Mouse (Mus musculus): ENCODE measurements around the gene Rab7b.

DNA sequence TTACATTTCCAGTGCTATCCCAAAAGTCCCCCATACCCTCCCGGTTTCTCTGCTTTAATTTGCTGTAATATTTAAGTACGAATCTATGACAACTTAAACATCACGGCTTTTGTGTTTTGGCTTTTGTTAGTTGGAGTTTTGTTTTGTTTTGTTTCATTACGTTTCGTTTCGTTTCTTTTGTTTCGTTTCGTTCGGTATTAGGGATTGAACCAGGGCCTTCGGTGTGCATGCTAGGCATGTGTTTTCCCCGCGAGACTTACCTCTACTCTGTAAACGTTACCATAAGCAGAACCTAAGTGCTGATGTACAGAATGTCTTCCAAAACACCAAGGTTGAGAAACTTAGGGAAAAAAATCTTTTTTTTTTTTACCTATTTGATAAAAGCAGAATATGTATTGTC is 46.9 kb upstream of the Rab7b start:
- no peak for TF ChIP-seq CTCF (IDR thresholded peaks at IDR 0.05; ENCODE audit: borderline replicate concordance, extremely low read depth, insufficient read depth, insufficient read length)
- no peak for TF ChIP-seq POLR2A (IDR thresholded peaks at IDR 0.05; ENCODE audit: borderline replicate concordance, extremely low read depth, insufficient read depth, insufficient read length, poor library complexity, severe bottlenecking)
